8 mouse cellular contexts compared by ENCODE assay signal in genomic region chr1:136174101-136174606, GRCm38 (mm10). TPM values are rescaled to one million over a fixed set of nuclear protein-coding genes. Genes with fewer than 3 reads are reported as not detected.
DNase-seq lines count a peak whose midpoint lies in the region; ATAC-seq and TF ChIP-seq lines count a peak whose summit lies in the region.

No protein-coding gene starts in this region.

- intact Hi-C loops in heart, postnatal 25 days (cut with DNase I): loop anchor here (5.0 kb wide), 1 partner anchor 348 kb away; no protein-coding TSS in a partner anchor

- no peaks in the 10 kb centered on the region for H3K9me3 ChIP-seq in heart, embryonic 13.5 days
- H3K9me3 ChIP-seq in lung, embryonic 15.5 days: no peaks in the 10 kb centered on the region

- peaks cover 24% of the 10 kb centered on the region for H3K4me1 ChIP-seq in heart, embryonic 13.5 days
- peaks cover 14% of the 10 kb centered on the region for H3K4me1 ChIP-seq in lung, embryonic 15.5 days
- H3K4me1 ChIP-seq in small intestine, adult 2 months (ENCODE audit: control insufficient read depth, insufficient read depth, insufficient read length, low read length): peaks cover 37% of the 10 kb centered on the region

- no peak; the same call in 1 of the 2 replicates for TF ChIP-seq POLR2A in small intestine, adult 2 months (IDR thresholded peaks at IDR 0.05; ENCODE audit: low read depth, low read length)

- H3K9ac ChIP-seq in heart, embryonic 13.5 days: 0 out of 2 replicates have a peak overlapping the region, but pooled peaks have one; percentile 3
- H3K9ac ChIP-seq in lung, embryonic 15.5 days: no peak overlapping the region

- TF ChIP-seq CTCF in small intestine, adult 2 months (IDR thresholded peaks at IDR 0.05; ENCODE audit: extremely low read depth, insufficient read length, insufficient replicate concordance, low read depth, low read length): no peak

- H3K4me3 ChIP-seq in heart, embryonic 13.5 days: no peak overlapping the region
- no peak overlapping the region for H3K4me3 ChIP-seq in lung, embryonic 15.5 days
- H3K4me3 ChIP-seq in small intestine, adult 2 months (ENCODE audit: low read depth, low read length): peak overlapping the region; percentile 52

- WGBS in heart, embryonic 13.5 days: 25% methylated on average over 13 of the region's 13 CpGs
- 30% methylated on average over 13 of the region's 13 CpGs for WGBS in lung, embryonic 15.5 days
- WGBS in small intestine, adult 2 months: 16% methylated on average over 13 of the region's 13 CpGs

- no peak overlapping the region for H3K27ac ChIP-seq in heart, embryonic 13.5 days (replicated peaks)
- H3K27ac ChIP-seq in lung, embryonic 15.5 days: no peak overlapping the region
- peak overlapping the region; percentile 87 for H3K27ac ChIP-seq in small intestine, adult 2 months (ENCODE audit: insufficient read depth, low read depth, low read length)

- no peak for DNase-seq in heart, postnatal 25 days (ENCODE audit: low spot score)
- peak; percentile 40 for DNase-seq in embryo, embryonic 9.5 days (ENCODE audit: extremely low spot score)
- DNase-seq in kidney, adult 11 months: peak; percentile 37
- DNase-seq in adrenal gland, postnatal 36 days: no peak
- DNase-seq in cerebellum, adult 18-20 months: no peak

- ATAC-seq in heart, embryonic 13.5 days (ENCODE audit: extremely low read depth, insufficient number of reproducible peaks, low FRiP score, low TSS enrichment): no peak
- 0 out of 2 replicates have a peak, but pooled peaks have one; percentile 4 for ATAC-seq in lung, embryonic 15.5 days (ENCODE audit: borderline replicate concordance, extremely low read depth, low FRiP score, low TSS enrichment)

- H3K27me3 ChIP-seq in heart, embryonic 13.5 days (replicated peaks): peaks cover 8% of the 10 kb centered on the region; the same call in 1 of the 2 replicates
- no peaks in the 10 kb centered on the region for H3K27me3 ChIP-seq in lung, embryonic 15.5 days
- H3K27me3 ChIP-seq in small intestine, adult 2 months (ENCODE audit: control insufficient read depth, insufficient read depth, low read length): no peaks in the 10 kb centered on the region

- peaks cover 21% of the 10 kb centered on the region for H3K36me3 ChIP-seq in heart, embryonic 13.5 days
- H3K36me3 ChIP-seq in lung, embryonic 15.5 days: peaks cover 6% of the 10 kb centered on the region; the same call in 1 of the 2 replicates
- peaks cover 27% of the 10 kb centered on the region for H3K36me3 ChIP-seq in small intestine, adult 2 months (ENCODE audit: control insufficient read depth, insufficient read depth, low read length)

- H3K4me2 ChIP-seq in heart, embryonic 13.5 days: peak overlapping the region; percentile 38
- peak overlapping the region; percentile 34 for H3K4me2 ChIP-seq in lung, embryonic 15.5 days

RNA-seq across cellular contexts. Expression of gene Mroh3, which starts 38.5 kb away (rescaled TPM):
- polyA plus RNA-seq in heart, embryonic 13.5 days (2015; fragmentation: Nextera tagmentation; extraction: Ambion mirVana): not detected in 2 replicates
- not detected for total RNA-seq in heart, postnatal 25 days (2021)
- polyA plus RNA-seq in lung, embryonic 15.5 days (2015; fragmentation: Nextera tagmentation; extraction: Ambion mirVana): 0.17 and 0.25 TPM in 2 replicates
- polyA plus RNA-seq in small intestine, adult 2 months (2012; rRNA removed): 1.1 and 2.2 TPM in 2 replicates
- not detected for total RNA-seq in adrenal gland, postnatal 36 days (2021)

RNA-seq across cellular contexts. Expression of gene Kif21b, which starts 43.0 kb away (rescaled TPM):
- polyA plus RNA-seq in heart, embryonic 13.5 days (2015; fragmentation: Nextera tagmentation; extraction: Ambion mirVana): 1.5 and 1.7 TPM in 2 replicates
- under 1 TPM; 0.75 TPM for total RNA-seq in heart, postnatal 25 days (2021)
- 3.5 and 4.1 TPM in 2 replicates for polyA plus RNA-seq in lung, embryonic 15.5 days (2015; fragmentation: Nextera tagmentation; extraction: Ambion mirVana)
- 12.4 and 28.6 TPM in 2 replicates for polyA plus RNA-seq in small intestine, adult 2 months (2012; rRNA removed)
- total RNA-seq in adrenal gland, postnatal 36 days (2021): 1 to 10 TPM; 2.4 TPM

RNA-seq across cellular contexts. Expression of gene Inava, which starts 59.9 kb away (rescaled TPM):
- 1.3 and 1.4 TPM in 2 replicates for polyA plus RNA-seq in heart, embryonic 13.5 days (2015; fragmentation: Nextera tagmentation; extraction: Ambion mirVana)
- total RNA-seq in heart, postnatal 25 days (2021): not detected
- 15.7 and 16.0 TPM in 2 replicates for polyA plus RNA-seq in lung, embryonic 15.5 days (2015; fragmentation: Nextera tagmentation; extraction: Ambion mirVana)
- polyA plus RNA-seq in small intestine, adult 2 months (2012; rRNA removed): 35.2 and 55.9 TPM in 2 replicates
- total RNA-seq in adrenal gland, postnatal 36 days (2021): not detected

Comparison
In these comparisons a context has a peak if more than half of its experiments do, and no peak if none do; other contexts are left out.
1. DNase-seq: peak in embryo, embryonic 9.5 days (single experiment) and kidney, adult 11 months (single experiment); none in heart, postnatal 25 days (single experiment), adrenal gland, postnatal 36 days (0 of 2) and cerebellum, adult 18-20 months (0 of 2).